Mouse (Mus musculus) midbrain, embryonic 14.5 days (tissue): ENCODE results near the gene Rtp2. TPM values are rescaled to one million over a fixed set of nuclear protein-coding genes. Genes with fewer than 3 reads are reported as not detected.

ENCODE experiments used
- ATAC-seq: fragments of 200-750 bp; cut with Nextera tagmentation; 2 replicates; pipeline ENCODE4 v1.8.0; 2017; ENCODE audit warnings: moderate number of reproducible peaks, moderate library complexity; ENCODE audit not compliant: low FRiP score, low TSS enrichment
- DNase-seq: peaks from one replicate; pipeline ENCODE4 v3.0.0-alpha.2; 2015
- H3K27ac ChIP-seq: fragments of 300-500 bp; sonication (generic); replicated peaks from 2 replicates; pipeline ENCODE4 v1.5.1; 2014; ENCODE audit warnings: mild to moderate bottlenecking, low read depth, low read length, moderate library complexity
- H3K27me3 ChIP-seq: fragments of 300-500 bp; sonication (generic); 2 replicates; pipeline ENCODE4 v1.6.1; 2014; ENCODE audit warnings: low read length, control low read depth, mixed read lengths; ENCODE audit not compliant: control insufficient read depth, insufficient read depth
- H3K36me3 ChIP-seq: fragments of 300-500 bp; sonication (generic); 2 replicates; pipeline ENCODE4 v1.6.1; 2014; ENCODE audit warnings: low read length, control low read depth; ENCODE audit not compliant: control insufficient read depth, insufficient read depth
- H3K4me1 ChIP-seq: fragments of 300-500 bp; sonication (generic); 2 replicates; pipeline ENCODE4 v1.6.1; 2014; ENCODE audit warnings: mild to moderate bottlenecking, antibody characterized with exemption, low read length, control low read depth; ENCODE audit not compliant: control insufficient read depth, insufficient read depth
- H3K4me2 ChIP-seq: fragments of 300-500 bp; sonication (generic); 2 replicates; pipeline ENCODE4 v1.6.1; 2014; ENCODE audit warnings: mild to moderate bottlenecking, low read length, moderate library complexity
- H3K4me3 ChIP-seq: fragments of 300-500 bp; sonication (generic); replicated peaks from 2 replicates; pipeline ENCODE4 v1.5.1; 2014; ENCODE audit warnings: low read depth, low read length
- H3K9ac ChIP-seq: fragments of 300-500 bp; sonication (generic); replicated peaks from 2 replicates; pipeline ENCODE4 v1.6.1; 2014; ENCODE audit warnings: mild to moderate bottlenecking, low read length, moderate library complexity
- H3K9me3 ChIP-seq: fragments of 300-500 bp; sonication (generic); 2 replicates; pipeline ENCODE4 v1.6.1; 2016; ENCODE audit warnings: low read length, control low read depth, mixed read lengths; ENCODE audit not compliant: control insufficient read depth
- WGBS: fragments of 180-500 bp; shearing (Covaris S2); extraction: QIAGEN DNeasy Blood & Tissue Kit; methylation state at CpG from one replicate; pipeline ENCODE4 v1.1.7; 2014; 5-methylcytosine and 5-hydroxymethylcytosine counted together
- polyA plus RNA-seq: library from polyadenylated mRNA; unstranded; fragments of >200 nt; fragmentation: Nextera tagmentation; extraction: Ambion mirVana; gene quantifications from 2 replicates; pipeline ENCODE4 v1.2.1, GENCODE M21; 2014

Rtp2 gene
- polyA plus RNA-seq, 1 experiment from 2014 or later: not detected

GRCm38 (mm10) chr16:23972901-23973300 lies 40.7 kb upstream of the Rtp2 start:
- WGBS: 78% methylated on average over 11 of the region's 11 CpGs
- Histone ChIP-seq H3K4me1 (no peaks in the 10 kb centered on the region), H3K9me3 (no peaks in the 10 kb centered on the region), H3K36me3 (no peaks in the 10 kb centered on the region), H3K4me3 (no peak overlapping the region), H3K27me3 (no peaks in the 10 kb centered on the region), H3K4me2 (no peak overlapping the region), H3K9ac (no peak overlapping the region), H3K27ac (no peak overlapping the region)
- DNase-seq (no peak), ATAC-seq (no peak)

- H3K4me1 ChIP-seq: no peaks in the 10 kb centered on the region
- H3K4me2 ChIP-seq: no peak overlapping the region
- H3K9ac ChIP-seq: no peak overlapping the region
- no peak overlapping the region for H3K27ac ChIP-seq
- WGBS: 81% methylated on average over 20 of the region's 20 CpGs
- no peaks in the 10 kb centered on the region for H3K9me3 ChIP-seq
- H3K4me3 ChIP-seq: no peak overlapping the region
- ATAC-seq (no peak), DNase-seq (no peak)
- no peaks in the 10 kb centered on the region for H3K27me3 ChIP-seq
- no peaks in the 10 kb centered on the region for H3K36me3 ChIP-seq
Observed at GRCm38 (mm10) chr16:23972126-23972740, 40.0 kb upstream of the Rtp2 start.

GRCm38 (mm10) chr16:23969919-23970318 lies 37.7 kb upstream of the Rtp2 start:
- WGBS: 84% methylated on average over 14 of the region's 14 CpGs
- H3K36me3 ChIP-seq: no peaks in the 10 kb centered on the region
- no peaks in the 10 kb centered on the region for H3K9me3 ChIP-seq
- ATAC-seq (no peak), DNase-seq (no peak)
- no peak overlapping the region for H3K27ac ChIP-seq
- no peak overlapping the region for H3K4me3 ChIP-seq
- H3K4me1 ChIP-seq: no peaks in the 10 kb centered on the region
- H3K4me2 ChIP-seq: no peak overlapping the region
- H3K27me3 ChIP-seq: no peaks in the 10 kb centered on the region
- H3K9ac ChIP-seq: no peak overlapping the region

- no peak overlapping the region for H3K27ac ChIP-seq
- H3K4me1 ChIP-seq: peaks cover 6% of the 10 kb centered on the region; the same call in 1 of the 2 replicates
- H3K36me3 ChIP-seq: no peaks in the 10 kb centered on the region
- H3K27me3 ChIP-seq: no peaks in the 10 kb centered on the region
- H3K4me3 ChIP-seq: no peak overlapping the region
- 73% methylated on average over 4 of the region's 4 CpGs for WGBS
- ATAC-seq: no peak
- no peak for DNase-seq
- H3K9me3 ChIP-seq: no peaks in the 10 kb centered on the region
- no peak overlapping the region for H3K9ac ChIP-seq
- no peak overlapping the region for H3K4me2 ChIP-seq
Observed at GRCm38 (mm10) chr16:23968888-23969287, 36.7 kb upstream of the Rtp2 start.

GRCm38 (mm10) chr16:23967301-23967700 lies 35.1 kb upstream of the Rtp2 start:
- no peaks in the 10 kb centered on the region for H3K27me3 ChIP-seq
- ATAC-seq: no peak
- H3K4me3 ChIP-seq: no peak overlapping the region
- no peak overlapping the region for H3K9ac ChIP-seq
- H3K9me3 ChIP-seq: no peaks in the 10 kb centered on the region
- H3K4me2 ChIP-seq: no peak overlapping the region
- no peak for DNase-seq
- 88% methylated on average over 7 of the region's 7 CpGs for whole genome bisulfite sequencing
- H3K4me1 ChIP-seq: peaks cover 7% of the 10 kb centered on the region; the same call in 1 of the 2 replicates
- no peak overlapping the region for H3K27ac ChIP-seq
- no peaks in the 10 kb centered on the region for H3K36me3 ChIP-seq

- H3K36me3 ChIP-seq: no peaks in the 10 kb centered on the region
- no peak overlapping the region for H3K9ac ChIP-seq
- no peak overlapping the region for H3K4me2 ChIP-seq
- no peak for ATAC-seq
- 97% methylated on average over 14 of the region's 14 CpGs for WGBS
- no peak overlapping the region for H3K4me3 ChIP-seq
- no peaks in the 10 kb centered on the region for H3K9me3 ChIP-seq
- no peak overlapping the region for H3K27ac ChIP-seq
- peaks cover 7% of the 10 kb centered on the region; the same call in 1 of the 2 replicates for H3K4me1 ChIP-seq
- no peak for DNase-seq
- no peaks in the 10 kb centered on the region for H3K27me3 ChIP-seq
Observed at GRCm38 (mm10) chr16:23966066-23966465, 33.9 kb upstream of the Rtp2 start.

GRCm38 (mm10) chr16:23964706-23965367 lies 32.6 kb upstream of the Rtp2 start:
- ATAC-seq (no peak; the same call in 1 of the 2 replicates), DNase-seq (peak; percentile 55)
- Histone ChIP-seq H3K4me1 (peaks cover 7% of the 10 kb centered on the region; the same call in 1 of the 2 replicates), H3K4me2 (no peak overlapping the region), H3K9me3 (no peaks in the 10 kb centered on the region), H3K36me3 (no peaks in the 10 kb centered on the region), H3K4me3 (no peak overlapping the region), H3K9ac (no peak overlapping the region), H3K27ac (no peak overlapping the region), H3K27me3 (no peaks in the 10 kb centered on the region)
- WGBS: 21% methylated on average over 14 of the region's 14 CpGs

GRCm38 (mm10) chr16:23963896-23964668 lies 31.9 kb upstream of the Rtp2 start:
- Histone ChIP-seq H3K4me3 (no peak overlapping the region), H3K4me1 (peaks cover 7% of the 10 kb centered on the region; the same call in 1 of the 2 replicates), H3K9ac (no peak overlapping the region), H3K27ac (no peak overlapping the region), H3K36me3 (no peaks in the 10 kb centered on the region), H3K27me3 (no peaks in the 10 kb centered on the region), H3K4me2 (no peak overlapping the region), H3K9me3 (no peaks in the 10 kb centered on the region)
- DNase-seq: peak; percentile 51
- ATAC-seq: peak; percentile 44; the same call in 1 of the 2 replicates
- 29% methylated on average over 22 of the region's 22 CpGs for WGBS
